Mouse (Mus musculus) G1E (cell line): ENCODE data around the gene Prpf18. TPM values are rescaled to one million over a fixed set of nuclear protein-coding genes. Genes with fewer than 3 reads are reported as not detected.

Source experiments
- ATAC-seq: 2 replicates; pipeline ENCODE4 v1.8.0; 2016; ENCODE audit warnings: mild to moderate bottlenecking; ENCODE audit not compliant: insufficient number of reproducible peaks, poor library complexity, low FRiP score, severe bottlenecking; ENCODE audit errors: extremely low read depth
- DNase-seq: peaks from one replicate; pipeline ENCODE4 v3.0.0; 2012; ENCODE audit warnings: low spot score
- H3K27me3 ChIP-seq: 2 replicates; pipeline ENCODE4 v1.6.1; 2012; ENCODE audit warnings: mild to moderate bottlenecking, low read length, inconsistent platforms; ENCODE audit not compliant: insufficient read depth
- H3K36me3 ChIP-seq: replicated peaks from 2 replicates; pipeline ENCODE3; 2012; ENCODE audit warnings: mild to moderate bottlenecking, inconsistent platforms
- H3K4me1 ChIP-seq: 2 replicates; pipeline ENCODE4 v1.6.1; 2012; ENCODE audit warnings: low read depth, low read length, inconsistent platforms, mixed read lengths; ENCODE audit not compliant: insufficient read depth
- H3K4me3 ChIP-seq: 2 replicates; pipeline ENCODE4 v1.5.1; 2012; ENCODE audit warnings: low read depth, mild to moderate bottlenecking, inconsistent platforms, low read length, moderate library complexity, mixed read lengths
- H3K9me3 ChIP-seq: replicated peaks from 2 replicates; pipeline ENCODE4 v1.6.1; 2012; ENCODE audit warnings: inconsistent platforms
- CTCF ChIP-seq: IDR thresholded peaks from 2 replicates; pipeline ENCODE4 v1.5.1; 2012; ENCODE audit warnings: low read depth, low read length, inconsistent platforms, mixed read lengths
- GATA1 ChIP-seq: IDR thresholded peaks from 2 replicates; pipeline ENCODE4 v1.6.1; 2012; ENCODE audit warnings: borderline replicate concordance, low read length, inconsistent platforms, mixed read lengths
- GATA2 ChIP-seq: IDR thresholded peaks from 2 replicates; pipeline ENCODE4 v1.6.1; 2012; ENCODE audit warnings: low read depth, low read length, inconsistent platforms, borderline replicate concordance
- POLR2AphosphoS5 ChIP-seq: IDR thresholded peaks from 2 replicates; pipeline ENCODE4 v1.6.1; 2012; ENCODE audit warnings: low read depth, low read length, inconsistent platforms; ENCODE audit not compliant: insufficient replicate concordance
- TAL1 ChIP-seq: conservative IDR thresholded peaks from 2 replicates; pipeline ENCODE4 v1.6.1; 2012; ENCODE audit warnings: low read depth, low read length, inconsistent platforms, mixed read lengths
- polyA plus RNA-seq: library from polyadenylated mRNA; stranded (reverse); fragments of >175 nt; gene quantifications from 2 replicates; pipeline ENCODE4 v1.2.3, GENCODE M21; 2012
- total RNA-seq, 2 experiments: library from RNA; stranded (forward) in 1 of 2; stranded (reverse) in 1 of 2; fragments of 200-1000 nt in 1 of 2; fragments of >200 nt in 1 of 2; fragmentation: Nextera tagmentation in 1 of 2; gene quantifications; 2 replicates each; pipeline ENCODE4 v1.2.3; 2014 to 2017

Gene Prpf18
- total and polyA plus RNA-seq, 3 experiments = 41.5 to 60.5 (median 44.1) TPM

- Histone ChIP-seq H3K4me1 (peaks cover 14% of the 10 kb centered on the region), H3K36me3 (peaks cover 41% of the 10 kb centered on the region), H3K27me3 (no peaks in the 10 kb centered on the region), H3K9me3 (no peaks in the 10 kb centered on the region), H3K4me3 (no peak overlapping the region)
- no peak for ATAC-seq
- TF ChIP-seq GATA1 (no peak), POLR2AphosphoS5 (no peak), CTCF (no peak), TAL1 (no peak), GATA2 (no peak)
- DNase-seq = no peak
Measured at GRCm38 (mm10) chr2:4649646-4650045, 2.3 kb downstream of the Prpf18 start.

- Histone ChIP-seq H3K4me3 (no peak overlapping the region), H3K9me3 (no peaks in the 10 kb centered on the region), H3K36me3 (peaks cover 49% of the 10 kb centered on the region), H3K27me3 (no peaks in the 10 kb centered on the region), H3K4me1 (peaks cover 14% of the 10 kb centered on the region)
- ATAC-seq (no peak), DNase-seq (no peak)
- TF ChIP-seq TAL1 (no peak), CTCF (no peak), GATA1 (no peak), POLR2AphosphoS5 (no peak), GATA2 (no peak)
Measured at GRCm38 (mm10) chr2:4648094-4648493, 3.8 kb downstream of the Prpf18 start.

DNA sequence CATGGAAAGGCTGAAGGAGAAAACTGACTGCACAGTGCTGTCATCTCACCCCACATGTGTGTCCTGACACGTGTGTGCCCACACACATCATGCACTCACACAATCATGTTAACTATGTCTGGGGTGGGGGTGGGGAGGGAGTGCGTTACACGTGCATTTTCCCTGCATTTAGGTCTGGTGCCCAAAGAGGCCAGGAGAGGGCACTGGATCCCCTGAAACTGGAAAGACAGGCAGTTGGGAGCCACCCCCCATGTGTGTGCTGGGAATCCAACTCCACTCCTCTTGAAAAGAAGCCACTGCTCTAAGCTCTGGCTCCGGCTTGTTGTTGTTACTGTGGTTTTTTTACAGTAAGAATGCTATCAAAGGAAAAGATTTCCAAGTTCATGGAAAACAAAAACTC lies 6.8 kb downstream of the Prpf18 start:
- Histone ChIP-seq H3K4me3 (no peak overlapping the region), H3K9me3 (no peaks in the 10 kb centered on the region), H3K4me1 (peaks cover 6% of the 10 kb centered on the region), H3K27me3 (no peaks in the 10 kb centered on the region), H3K36me3 (peaks cover 69% of the 10 kb centered on the region)
- ATAC-seq (no peak), DNase-seq (no peak)
- no peak for TF ChIP-seq POLR2AphosphoS5
- no peak for TF ChIP-seq TAL1
- TF ChIP-seq GATA1 = no peak
- no peak for TF ChIP-seq CTCF

DNA sequence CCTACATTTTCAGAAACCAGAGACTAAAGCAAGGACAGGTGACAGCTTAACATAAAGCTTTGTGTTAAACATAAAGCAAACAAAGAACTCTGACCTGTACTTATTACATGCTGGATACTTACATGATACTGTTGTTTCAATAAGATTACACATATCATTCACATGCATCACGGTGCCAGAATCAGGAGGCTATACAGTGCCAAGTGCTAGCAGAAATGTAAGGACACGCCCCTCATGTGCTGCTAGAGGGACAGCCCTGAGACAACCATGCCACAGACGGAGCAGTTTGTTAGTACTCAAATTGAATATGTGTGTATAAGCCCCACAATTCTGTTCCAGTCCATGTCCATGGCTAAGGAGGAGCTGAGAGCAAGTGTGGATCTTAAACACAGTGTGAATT lies 13.7 kb downstream of the Prpf18 start:
- DNase-seq = no peak

GRCm38 (mm10) chr2:4636656-4637055 lies 15.3 kb downstream of the Prpf18 start:
- H3K4me1 ChIP-seq = no peaks in the 10 kb centered on the region
- no peak for TF ChIP-seq POLR2AphosphoS5
- no peak for TF ChIP-seq TAL1
- no peak for TF ChIP-seq CTCF
- no peak for TF ChIP-seq GATA1
- TF ChIP-seq GATA2 = no peak
- DNase-seq = no peak
- H3K27me3 ChIP-seq = no peaks in the 10 kb centered on the region
- H3K36me3 ChIP-seq = peaks cover 88% of the 10 kb centered on the region
- ATAC-seq = no peak
- H3K4me3 ChIP-seq = no peak overlapping the region
- H3K9me3 ChIP-seq = no peaks in the 10 kb centered on the region

More for the DNA sequence above, 13.7 kb downstream of the Prpf18 start:
- no peak for ATAC-seq
- TF ChIP-seq POLR2AphosphoS5 (no peak), GATA2 (no peak), GATA1 (no peak), CTCF (no peak), TAL1 (no peak)
- H3K4me3 ChIP-seq = no peak overlapping the region
- no peaks in the 10 kb centered on the region for H3K27me3 ChIP-seq
- H3K4me1 ChIP-seq = no peaks in the 10 kb centered on the region
- H3K9me3 ChIP-seq = no peaks in the 10 kb centered on the region
- peaks cover 88% of the 10 kb centered on the region for H3K36me3 ChIP-seq

DNA sequence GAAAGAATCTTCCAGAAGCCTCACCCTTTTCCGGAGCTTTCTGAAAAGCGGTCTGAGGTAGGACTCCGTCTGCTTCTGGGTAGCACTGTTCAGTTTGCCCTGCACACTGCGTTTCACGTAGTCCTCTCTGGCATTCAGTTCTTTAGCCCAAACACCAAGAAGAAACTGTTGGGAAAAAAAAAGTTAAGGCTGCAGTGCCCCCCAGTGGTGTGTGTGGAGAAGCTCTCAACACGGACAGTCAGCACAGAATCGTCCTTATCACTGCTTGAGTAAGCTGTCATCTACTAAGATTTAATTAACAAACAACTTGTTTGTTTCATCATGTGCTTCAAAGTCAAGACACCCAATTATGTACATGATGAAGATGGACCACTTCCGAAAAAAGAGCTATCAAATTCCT lies 16.1 kb downstream of the Prpf18 start:
- no peak for DNase-seq
- Histone ChIP-seq H3K9me3 (no peaks in the 10 kb centered on the region), H3K4me3 (no peak overlapping the region), H3K36me3 (peaks cover 86% of the 10 kb centered on the region), H3K4me1 (no peaks in the 10 kb centered on the region), H3K27me3 (no peaks in the 10 kb centered on the region)
- no peak for TF ChIP-seq CTCF
- TF ChIP-seq GATA1 = no peak
- TF ChIP-seq GATA2 = no peak
- TF ChIP-seq TAL1 = no peak
- TF ChIP-seq POLR2AphosphoS5 = no peak
- ATAC-seq = no peak
